Mouse (Mus musculus): ENCODE measurements at regions not wholly inside any gene's neighbourhood (a gene's known extent, or its start where the extent isn't known, plus 50 kb on each side); places are given as distances from the start of the nearest gene placed in this dataset.

DNA sequence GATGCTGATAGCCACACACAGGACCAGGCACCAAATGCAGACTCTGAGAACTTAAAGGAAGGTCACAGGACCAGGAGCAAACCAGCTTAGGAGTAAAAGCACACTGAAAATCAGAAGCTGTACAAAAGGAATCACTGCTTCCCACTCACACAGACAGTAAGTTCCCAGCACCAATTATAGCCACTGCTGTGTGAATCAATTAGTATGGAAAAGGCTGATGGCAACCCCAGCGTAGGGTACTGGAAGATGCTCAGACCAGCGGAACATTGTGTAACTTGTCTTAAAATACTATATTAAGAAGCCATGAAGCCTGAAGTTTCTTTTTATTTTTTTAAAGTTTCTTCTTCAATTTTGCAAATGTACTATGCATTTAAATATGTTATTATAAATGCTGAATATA lies 115.8 kb downstream of the Lnpk start:
- TF ChIP-seq CTCF (IDR thresholded peaks at IDR 0.05; ENCODE audit: control insufficient read depth, insufficient read depth, low read length), result no peak
- no peak for TF ChIP-seq POLR2A (IDR thresholded peaks at IDR 0.05; ENCODE audit: borderline replicate concordance, control insufficient read depth, low read depth, low read length)

Measured in bone marrow, adult 2 months (tissue).